Mouse (Mus musculus) spleen, adult 2 months (tissue): Measurements from ENCODE around the gene Foxd4.

Experiments used
- CTCF ChIP-seq: fragments of 200-500 bp; IDR thresholded peaks from 2 replicates; pipeline ENCODE4 v1.5.1; 2011; ENCODE audit warnings: mild to moderate bottlenecking, inconsistent platforms; ENCODE audit not compliant: insufficient read depth, insufficient read length, insufficient replicate concordance; ENCODE audit errors: extremely low read depth
- POLR2A ChIP-seq: fragments of 200-500 bp; IDR thresholded peaks from 2 replicates; pipeline ENCODE4 v1.6.1; 2011; ENCODE audit warnings: low read depth, low read length, inconsistent platforms

- TF ChIP-seq POLR2A (no peak), CTCF (no peak)
Observed at GRCm38 (mm10) chr19:24900581-24901220, at the start of gene Foxd4.
